Mouse (Mus musculus): ENCODE results near the gene Rgp1. TPM values are rescaled to one million over a fixed set of nuclear protein-coding genes. Genes with fewer than 3 reads are reported as not detected.

Rgp1 gene
- polyA plus RNA-seq (2012), result 31.2 and 129 TPM in 2 replicates

- no peak for TF ChIP-seq GATA1 (IDR thresholded peaks at IDR 0.05; ENCODE audit: low read length)
These were observed at the start of gene Rgp1, which contains the start of gene Gba2 for GRCm38 (mm10) chr4:43578376-43579204. TSS of gene Rgp1 (plus strand) at chr4:43578715. TSS of gene Gba2 (minus strand) at chr4:43578873.

GRCm38 (mm10) chr4:43530081-43530501, 48.4 kb upstream of the Rgp1 start:
- no peak for TF ChIP-seq GATA1 (IDR thresholded peaks at IDR 0.05; ENCODE audit: low read length)

GRCm38 (mm10) chr4:43530581-43530980, 47.9 kb upstream of the Rgp1 start:
- TF ChIP-seq GATA1 (IDR thresholded peaks at IDR 0.05; ENCODE audit: low read length), result no peak

DNA sequence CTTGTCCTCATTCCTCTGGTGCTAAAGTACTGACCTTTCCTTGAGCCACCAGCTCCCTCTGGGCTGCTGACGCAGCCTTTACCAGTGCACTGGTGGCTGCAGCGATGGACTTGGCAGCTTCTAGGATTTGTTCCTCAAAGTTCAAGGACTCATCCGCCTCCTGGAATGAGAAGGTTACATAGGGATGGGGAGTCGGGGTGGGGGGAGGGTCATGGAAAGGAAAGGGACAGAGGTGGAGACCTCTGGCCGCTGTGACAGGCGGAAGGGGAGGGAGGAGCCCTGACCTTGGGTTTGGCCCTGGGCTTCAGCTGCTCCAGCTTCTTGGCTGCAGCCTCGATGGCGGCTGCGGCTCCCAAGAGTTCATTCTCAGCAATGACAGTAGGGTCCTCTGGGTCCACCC, 45.2 kb upstream of the Rgp1 start:
- no peak for TF ChIP-seq GATA1 (IDR thresholded peaks at IDR 0.05; ENCODE audit: low read length)

GRCm38 (mm10) chr4:43535628-43536027, 42.9 kb upstream of the Rgp1 start:
- no peak for TF ChIP-seq GATA1 (IDR thresholded peaks at IDR 0.05; ENCODE audit: low read length)

GRCm38 (mm10) chr4:43536031-43536430, 42.5 kb upstream of the Rgp1 start:
- no peak for TF ChIP-seq GATA1 (IDR thresholded peaks at IDR 0.05; ENCODE audit: low read length)

DNA sequence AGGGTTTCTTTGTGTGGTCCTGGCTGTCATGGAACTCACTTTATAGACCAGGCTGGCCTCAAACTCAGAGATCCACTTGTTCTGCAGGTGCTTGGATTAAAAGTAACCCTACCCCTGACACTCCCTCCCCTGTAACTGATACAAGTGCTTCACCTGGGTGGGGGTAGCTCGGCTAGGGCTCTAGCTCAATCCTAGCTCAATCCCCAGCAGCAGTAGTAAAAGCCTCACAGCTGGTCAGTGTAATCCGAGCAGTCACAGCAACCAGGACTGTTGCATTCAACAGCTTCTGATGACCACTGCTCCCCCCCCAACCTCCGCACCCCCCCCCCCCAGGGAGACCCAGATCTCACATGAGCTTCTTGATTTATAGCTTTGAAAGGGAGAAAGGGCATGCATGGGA, 36.5 kb upstream of the Rgp1 start:
- TF ChIP-seq GATA1 (IDR thresholded peaks at IDR 0.05; ENCODE audit: low read length), result no peak

DNA sequence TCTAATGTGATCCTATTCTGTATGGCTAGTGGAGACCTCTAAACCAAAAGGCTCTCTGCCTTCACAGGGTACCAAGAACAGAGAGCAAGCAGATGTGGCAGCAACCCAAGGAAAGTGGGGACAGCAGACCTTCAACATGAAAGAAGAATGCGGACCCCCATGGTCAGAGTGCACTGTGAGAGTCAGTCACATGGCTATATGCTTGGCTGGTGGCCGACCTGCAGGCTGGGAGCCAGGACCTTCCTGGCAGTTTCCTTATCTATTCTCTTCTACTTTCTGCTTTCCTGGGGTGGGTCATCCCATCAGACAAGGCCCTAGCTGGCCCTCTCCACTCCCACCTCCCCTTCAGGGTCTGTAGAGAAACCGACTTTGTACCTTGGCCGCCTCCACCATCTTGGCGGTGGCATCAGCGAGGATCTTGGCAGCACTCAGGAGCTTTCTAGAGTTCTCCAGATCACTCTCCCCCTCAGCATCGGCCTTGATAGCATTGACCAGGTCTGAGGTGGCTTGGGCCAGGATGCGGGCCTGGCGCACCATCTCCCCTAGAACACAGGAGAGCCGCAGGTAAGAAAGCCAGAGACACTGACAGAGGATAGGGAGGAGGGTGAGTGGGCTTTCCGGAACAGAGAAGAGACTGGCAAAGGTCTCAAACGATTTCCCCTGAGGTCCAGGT, 32.0 kb upstream of the Rgp1 start:
- TF ChIP-seq GATA1 (IDR thresholded peaks at IDR 0.05; ENCODE audit: low read length), result no peak

- no peak for TF ChIP-seq GATA1 (IDR thresholded peaks at IDR 0.05; ENCODE audit: low read length)
These were observed 31.4 kb upstream of the Rgp1 start for GRCm38 (mm10) chr4:43547160-43547559.

DNA sequence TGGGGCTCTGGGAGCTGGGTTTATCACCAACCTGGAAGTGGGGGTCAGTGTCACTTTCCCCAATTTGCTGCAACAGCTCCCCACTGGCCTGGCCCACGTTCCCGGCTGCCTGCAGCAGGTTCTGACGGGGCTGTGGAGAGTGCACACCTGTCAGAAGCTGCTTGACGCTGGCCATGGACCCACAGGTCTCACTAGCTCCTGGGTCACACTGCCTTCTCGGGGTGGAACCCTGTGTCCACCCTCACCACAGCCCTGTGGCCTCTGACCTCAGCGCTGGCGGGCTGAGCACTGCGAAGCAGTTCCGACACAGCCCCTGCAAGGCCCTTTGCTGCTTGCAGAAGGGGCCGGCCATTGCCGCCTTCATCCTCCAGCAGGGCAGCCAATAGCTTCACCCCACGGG, 29.5 kb upstream of the Rgp1 start:
- no peak for TF ChIP-seq GATA1 (IDR thresholded peaks at IDR 0.05; ENCODE audit: low read length)

DNA sequence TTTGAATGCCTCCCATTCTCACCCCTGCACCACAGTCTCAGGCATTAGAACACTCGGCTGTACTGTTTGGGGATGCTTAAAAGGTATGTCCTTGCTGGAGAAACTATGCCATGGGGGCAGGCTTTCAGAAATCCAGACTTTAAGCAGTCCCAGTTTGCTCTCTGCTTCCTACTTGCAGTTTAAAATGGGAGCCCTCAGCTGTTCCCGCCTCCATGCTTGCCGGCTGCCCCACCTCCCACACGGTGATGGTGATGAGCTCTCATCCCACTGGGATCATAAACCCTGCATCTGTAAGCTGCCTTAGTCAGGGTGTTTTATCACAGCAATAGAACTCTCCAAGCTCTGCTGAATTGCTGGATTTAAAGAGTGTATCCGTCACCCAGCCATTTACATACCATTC, 26.1 kb upstream of the Rgp1 start:
- TF ChIP-seq GATA1 (IDR thresholded peaks at IDR 0.05; ENCODE audit: low read length), result no peak

DNA sequence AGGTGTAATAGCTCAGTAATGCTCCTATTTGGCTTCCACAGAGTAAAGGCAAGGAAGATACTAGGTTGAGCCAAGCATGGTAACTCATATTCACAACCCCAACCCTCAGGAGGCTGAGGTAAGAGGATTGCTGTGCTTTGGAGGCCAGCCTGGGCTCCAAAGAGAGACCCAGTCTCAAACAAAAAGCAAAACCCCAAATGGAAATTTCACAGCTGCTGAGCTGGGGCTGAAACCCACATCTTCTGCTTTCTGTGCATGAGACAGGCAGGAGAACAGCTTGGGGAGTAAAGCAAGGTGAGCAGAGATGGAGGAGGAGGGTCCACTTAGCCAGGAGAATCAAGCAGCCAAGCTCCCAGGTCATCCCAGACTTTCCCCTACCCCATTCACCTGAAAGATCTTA, 24.6 kb upstream of the Rgp1 start:
- TF ChIP-seq GATA1 (IDR thresholded peaks at IDR 0.05; ENCODE audit: low read length), result no peak

DNA sequence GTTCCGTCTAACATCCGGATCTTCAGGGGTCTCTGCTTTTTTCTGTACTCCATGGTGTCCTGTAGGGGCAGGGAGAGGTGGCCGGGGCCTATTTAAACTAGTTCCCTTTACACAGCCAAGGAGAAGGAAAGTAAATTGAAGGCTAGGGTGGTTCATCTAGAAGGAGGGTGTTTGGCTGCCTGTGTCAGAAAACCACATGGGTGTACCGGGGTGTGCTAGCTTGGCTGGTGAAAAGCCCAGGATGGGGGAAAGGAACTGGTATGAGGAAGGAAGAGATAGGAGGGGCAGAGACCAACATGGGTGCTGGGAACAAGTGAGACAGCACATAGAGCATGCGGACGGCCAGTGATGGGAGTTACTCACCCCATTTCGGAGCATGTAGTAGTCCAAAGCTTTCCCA, 22.6 kb upstream of the Rgp1 start:
- TF ChIP-seq GATA1 (IDR thresholded peaks at IDR 0.05; ENCODE audit: low read length), result no peak

DNA sequence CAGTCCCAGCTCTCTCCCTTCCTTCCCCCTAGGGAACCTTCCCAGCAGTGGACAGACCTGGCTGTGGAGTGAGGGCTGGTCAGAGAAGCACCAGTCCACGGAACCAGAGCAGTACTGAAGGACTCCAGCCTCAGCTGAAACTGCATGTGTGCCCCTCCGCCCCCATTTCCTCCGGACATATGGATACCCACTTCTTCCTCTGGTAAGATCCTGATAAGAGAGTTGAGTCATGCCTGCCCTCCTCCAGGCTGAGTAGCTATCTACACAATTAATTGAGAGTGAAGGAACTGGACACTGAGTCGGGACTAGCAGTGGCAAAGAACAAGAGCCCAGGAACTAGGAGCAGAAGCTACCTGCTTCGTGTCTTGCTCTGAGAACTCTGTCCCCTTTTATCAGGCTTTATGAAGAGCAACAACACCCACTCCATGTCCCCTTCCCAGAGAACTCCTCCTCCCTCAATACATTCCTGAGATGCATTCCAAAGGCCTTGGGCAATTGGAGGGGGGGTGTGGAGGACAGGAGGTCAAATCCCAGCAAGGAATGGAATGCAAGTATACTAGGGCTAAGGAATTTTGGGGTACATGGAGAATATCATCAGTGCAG, 20.4 kb upstream of the Rgp1 start:
- no peak for TF ChIP-seq GATA1 (IDR thresholded peaks at IDR 0.05; ENCODE audit: low read length)

DNA sequence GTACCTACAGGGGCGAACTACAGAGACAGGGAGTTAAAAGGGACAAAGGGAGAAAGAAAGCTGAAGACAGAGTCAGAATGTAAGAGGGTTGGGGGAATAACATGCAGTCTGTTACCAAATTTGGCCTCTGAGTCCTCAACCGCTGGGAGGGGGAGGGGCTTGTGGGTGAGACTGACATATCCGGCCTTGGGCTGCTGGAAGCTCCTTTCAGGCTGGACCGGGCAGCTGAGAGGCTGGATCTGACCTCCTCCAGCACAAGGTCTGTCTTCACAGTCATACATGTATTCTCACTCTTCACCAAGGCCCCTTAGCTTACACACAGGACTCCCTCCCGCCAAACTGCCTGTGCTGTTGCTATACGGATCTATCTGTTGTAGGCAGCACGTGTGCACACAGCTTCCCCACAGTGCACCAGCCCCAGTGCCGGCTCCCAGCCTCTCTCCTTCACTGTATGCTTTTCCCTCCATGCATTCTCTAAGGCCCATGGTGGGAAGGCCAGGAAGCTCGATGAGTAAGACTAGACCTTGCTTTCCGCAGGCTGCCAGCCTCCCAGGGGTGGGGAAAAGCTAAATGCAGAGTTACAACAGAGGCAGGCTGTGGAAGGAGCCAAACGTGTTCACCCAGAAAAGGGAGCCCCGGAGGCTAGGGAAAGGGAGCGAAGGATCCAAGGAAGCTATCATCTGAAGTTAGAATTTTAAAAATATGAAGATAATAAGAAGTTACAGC, 19.7 kb upstream of the Rgp1 start:
- TF ChIP-seq GATA1 (IDR thresholded peaks at IDR 0.05; ENCODE audit: low read length), result no peak
